Mouse (Mus musculus): ENCODE data around the gene Cib2. TPM values are rescaled to one million over a fixed set of nuclear protein-coding genes. Genes with fewer than 3 reads are reported as not detected.
A peak's percentile ranks its signal among the peaks of the same experiment; 100 is the strongest.

Cib2 gene
- total and polyA plus RNA-seq, 2 experiments from 2014 or later: 2.0 to 4.5 TPM

DNA sequence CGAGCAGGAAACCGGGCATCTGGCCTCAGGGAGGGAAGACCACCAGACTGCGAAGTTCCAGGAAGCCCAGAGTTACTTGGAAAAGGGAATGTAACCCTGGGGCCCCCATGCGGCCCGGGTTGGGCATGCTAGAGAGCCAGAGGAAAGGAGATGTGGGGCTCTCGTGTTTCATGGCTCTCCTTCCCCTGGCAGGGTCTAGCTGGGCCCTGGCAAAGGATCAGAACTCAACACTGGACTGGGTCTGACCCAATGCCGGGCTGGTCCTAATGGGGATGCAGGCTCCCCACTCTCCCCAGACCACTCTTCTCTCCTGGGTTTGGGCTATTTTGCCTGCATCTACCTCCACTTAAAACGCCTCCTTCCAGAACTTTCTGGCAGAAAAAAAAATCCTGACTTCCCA, 1.3 kb downstream of the Cib2 start:
- DNase-seq (ENCODE audit: low spot score): no peak

DNA sequence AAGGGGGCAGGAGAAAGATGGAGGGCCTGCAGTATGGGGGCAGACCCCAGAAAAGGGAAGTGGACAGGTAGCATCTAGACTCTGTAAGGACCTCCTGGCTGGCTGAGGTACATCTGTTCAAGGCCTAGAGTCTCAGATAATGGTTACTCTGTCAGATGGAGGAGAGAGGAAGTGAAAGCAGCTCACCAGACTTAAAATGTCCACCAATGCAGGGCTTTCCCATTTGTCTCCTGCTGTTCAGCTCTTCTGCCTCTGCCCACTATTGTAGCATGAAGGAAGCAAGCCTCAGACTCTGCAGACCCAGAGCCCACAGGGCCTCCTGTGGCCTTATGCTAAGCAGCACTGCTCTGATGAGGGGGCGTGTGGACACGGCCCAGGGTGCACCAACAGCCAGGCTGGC, 5.0 kb downstream of the Cib2 start:
- H3K9ac ChIP-seq (replicated peaks; ENCODE audit: low read depth, low read length): no peak overlapping the region
- DNase-seq (ENCODE audit: low spot score): no peak
- 83% methylated on average over 2 of the region's 2 CpGs for WGBS

More for the DNA sequence above, 1.3 kb downstream of the Cib2 start:
- Histone ChIP-seq H3K4me1 (ENCODE audit: control insufficient read depth, insufficient read depth) (no peaks in the 10 kb centered on the region), H3K9ac (replicated peaks; ENCODE audit: low read depth, low read length) (no peak overlapping the region), H3K4me2 (ENCODE audit: low read depth, low read length) (no peak overlapping the region), H3K9me3 (replicated peaks; ENCODE audit: control insufficient read depth, low read length) (no peaks in the 10 kb centered on the region), H3K27ac (ENCODE audit: low read depth) (no peak overlapping the region), H3K27me3 (ENCODE audit: control insufficient read depth, insufficient read depth, low read length) (no peaks in the 10 kb centered on the region), H3K4me3 (ENCODE audit: low read depth, low read length) (no peak overlapping the region), H3K36me3 (replicated peaks; ENCODE audit: control insufficient read depth, insufficient read depth, low read length) (no peaks in the 10 kb centered on the region)
- no peak for ATAC-seq (ENCODE audit: insufficient read depth, low read depth)
- WGBS: 86% methylated on average over 8 of the region's 8 CpGs
- TF ChIP-seq CTCF (IDR thresholded peaks at IDR 0.05; ENCODE audit: low read depth): no peak

DNA sequence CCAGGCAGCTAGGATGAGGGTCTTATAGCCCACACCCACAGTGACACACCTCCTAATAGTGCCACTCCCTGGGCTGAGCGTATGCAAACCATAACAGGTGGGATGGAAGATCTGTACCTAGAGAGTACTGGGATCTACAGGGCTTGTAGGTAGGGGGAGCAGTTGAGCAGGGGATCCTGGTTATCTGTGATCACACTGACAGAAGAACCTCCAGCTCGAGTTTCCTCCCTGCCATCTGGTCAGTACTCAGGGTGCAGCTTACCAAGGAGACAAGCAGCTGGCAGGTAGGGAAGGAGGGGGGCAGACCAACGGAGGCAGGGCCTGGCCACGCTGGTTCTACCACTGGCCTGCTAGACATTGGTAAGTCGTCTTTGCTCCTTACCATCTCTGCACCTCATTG, 7.6 kb downstream of the Cib2 start:
- H3K4me3 ChIP-seq (ENCODE audit: low read depth, low read length): no peak overlapping the region
- H3K9me3 ChIP-seq (replicated peaks; ENCODE audit: control insufficient read depth, low read length): no peaks in the 10 kb centered on the region
- ATAC-seq (ENCODE audit: insufficient read depth, low read depth) (no peak), DNase-seq (ENCODE audit: low spot score) (no peak)
- H3K9ac ChIP-seq (replicated peaks; ENCODE audit: low read depth, low read length): no peak overlapping the region
- TF ChIP-seq CTCF (IDR thresholded peaks at IDR 0.05; ENCODE audit: low read depth): peak; percentile 34; the same call in 1 of the 2 replicates
- TF ChIP-seq EP300 (IDR thresholded peaks at IDR 0.05; ENCODE audit: low read depth): no peak
- no peaks in the 10 kb centered on the region for H3K27me3 ChIP-seq (ENCODE audit: control insufficient read depth, insufficient read depth, low read length)
- no peaks in the 10 kb centered on the region for H3K36me3 ChIP-seq (replicated peaks; ENCODE audit: control insufficient read depth, insufficient read depth, low read length)
- H3K27ac ChIP-seq (ENCODE audit: low read depth): no peak overlapping the region
- 28% methylated on average over 5 of the region's 5 CpGs for WGBS
- no peaks in the 10 kb centered on the region for H3K4me1 ChIP-seq (ENCODE audit: control insufficient read depth, insufficient read depth)
- no peak overlapping the region for H3K4me2 ChIP-seq (ENCODE audit: low read depth, low read length)

More for the DNA sequence above, 5.0 kb downstream of the Cib2 start:
- H3K4me2 ChIP-seq (ENCODE audit: low read depth, low read length): no peak overlapping the region
- no peaks in the 10 kb centered on the region for H3K36me3 ChIP-seq (replicated peaks; ENCODE audit: control insufficient read depth, insufficient read depth, low read length)
- H3K9me3 ChIP-seq (replicated peaks; ENCODE audit: control insufficient read depth, low read length): no peaks in the 10 kb centered on the region
- no peaks in the 10 kb centered on the region for H3K27me3 ChIP-seq (ENCODE audit: control insufficient read depth, insufficient read depth, low read length)
- ATAC-seq (ENCODE audit: insufficient read depth, low read depth): no peak
- H3K4me3 ChIP-seq (ENCODE audit: low read depth, low read length): no peak overlapping the region
- no peak overlapping the region for H3K27ac ChIP-seq (ENCODE audit: low read depth)
- no peaks in the 10 kb centered on the region for H3K4me1 ChIP-seq (ENCODE audit: control insufficient read depth, insufficient read depth)
- TF ChIP-seq CTCF (IDR thresholded peaks at IDR 0.05; ENCODE audit: low read depth) (no peak), EP300 (IDR thresholded peaks at IDR 0.05; ENCODE audit: low read depth) (no peak)

- H3K9me3 ChIP-seq (replicated peaks; ENCODE audit: control insufficient read depth, low read length): no peaks in the 10 kb centered on the region
- ATAC-seq (ENCODE audit: insufficient read depth, low read depth): no peak
- H3K27ac ChIP-seq (ENCODE audit: low read depth): no peak overlapping the region
- no peaks in the 10 kb centered on the region for H3K27me3 ChIP-seq (ENCODE audit: control insufficient read depth, insufficient read depth, low read length)
- H3K4me3 ChIP-seq (ENCODE audit: low read depth, low read length): no peak overlapping the region
- H3K4me2 ChIP-seq (ENCODE audit: low read depth, low read length): no peak overlapping the region
- no peak for DNase-seq (ENCODE audit: low spot score)
- no peak overlapping the region for H3K9ac ChIP-seq (replicated peaks; ENCODE audit: low read depth, low read length)
- whole genome bisulfite sequencing: 86% methylated on average over 6 of the region's 6 CpGs
- TF ChIP-seq CTCF (IDR thresholded peaks at IDR 0.05; ENCODE audit: low read depth): no peak
- TF ChIP-seq EP300 (IDR thresholded peaks at IDR 0.05; ENCODE audit: low read depth): no peak
- no peaks in the 10 kb centered on the region for H3K36me3 ChIP-seq (replicated peaks; ENCODE audit: control insufficient read depth, insufficient read depth, low read length)
- H3K4me1 ChIP-seq (ENCODE audit: control insufficient read depth, insufficient read depth): no peaks in the 10 kb centered on the region
Measured at GRCm38 (mm10) chr9:54549433-54549832, 10.6 kb downstream of the Cib2 start.

- peak; percentile 69 for TF ChIP-seq CTCF (IDR thresholded peaks at IDR 0.05; ENCODE audit: low read depth)
- TF ChIP-seq EP300 (IDR thresholded peaks at IDR 0.05; ENCODE audit: low read depth): no peak
- no peaks in the 10 kb centered on the region for H3K36me3 ChIP-seq (replicated peaks; ENCODE audit: control insufficient read depth, insufficient read depth, low read length)
- DNase-seq (ENCODE audit: low spot score): no peak
- H3K9ac ChIP-seq (replicated peaks; ENCODE audit: low read depth, low read length): no peak overlapping the region
- H3K4me3 ChIP-seq (ENCODE audit: low read depth, low read length): no peak overlapping the region
- H3K27ac ChIP-seq (ENCODE audit: low read depth): no peak overlapping the region
- H3K4me1 ChIP-seq (ENCODE audit: control insufficient read depth, insufficient read depth): no peaks in the 10 kb centered on the region
- 13% methylated on average over 5 of the region's 5 CpGs for WGBS
- no peak; the same call in 1 of the 2 replicates for ATAC-seq (ENCODE audit: insufficient read depth, low read depth)
- H3K9me3 ChIP-seq (replicated peaks; ENCODE audit: control insufficient read depth, low read length): no peaks in the 10 kb centered on the region
- no peaks in the 10 kb centered on the region for H3K27me3 ChIP-seq (ENCODE audit: control insufficient read depth, insufficient read depth, low read length)
- no peak overlapping the region for H3K4me2 ChIP-seq (ENCODE audit: low read depth, low read length)
Measured at GRCm38 (mm10) chr9:54547536-54547935, 12.5 kb downstream of the Cib2 start.

DNA sequence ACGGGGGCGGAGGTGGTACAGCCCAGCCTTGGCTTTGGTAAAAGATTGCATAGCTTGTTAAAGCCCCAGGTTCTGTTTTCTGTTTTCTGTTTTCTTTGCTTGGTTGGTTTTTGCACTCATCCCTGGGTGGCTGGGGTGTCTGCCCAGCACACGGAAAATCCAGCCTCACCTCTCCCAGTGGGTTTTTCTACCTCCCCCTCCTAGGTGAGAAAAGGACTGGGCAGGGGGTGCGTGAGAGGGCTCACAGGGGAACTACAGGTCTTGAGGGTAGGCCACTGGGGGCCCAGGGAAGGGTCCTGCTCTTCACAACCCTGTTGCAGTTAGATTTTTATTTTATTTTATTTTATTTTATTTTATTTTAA, 15.1 kb downstream of the Cib2 start:
- Histone ChIP-seq H3K9ac (replicated peaks; ENCODE audit: low read depth, low read length) (no peak overlapping the region), H3K4me3 (ENCODE audit: low read depth, low read length) (no peak overlapping the region), H3K4me1 (ENCODE audit: control insufficient read depth, insufficient read depth) (no peaks in the 10 kb centered on the region), H3K27ac (ENCODE audit: low read depth) (no peak overlapping the region), H3K27me3 (ENCODE audit: control insufficient read depth, insufficient read depth, low read length) (no peaks in the 10 kb centered on the region), H3K9me3 (replicated peaks; ENCODE audit: control insufficient read depth, low read length) (no peaks in the 10 kb centered on the region), H3K4me2 (ENCODE audit: low read depth, low read length) (no peak overlapping the region), H3K36me3 (replicated peaks; ENCODE audit: control insufficient read depth, insufficient read depth, low read length) (no peaks in the 10 kb centered on the region)
- no peak for TF ChIP-seq EP300 (IDR thresholded peaks at IDR 0.05; ENCODE audit: low read depth)
- DNase-seq (ENCODE audit: low spot score) (no peak), ATAC-seq (ENCODE audit: insufficient read depth, low read depth) (no peak)
- WGBS: 89% methylated on average over 4 of the region's 4 CpGs
